Mouse (Mus musculus) left cerebral cortex, adult 2 months (tissue): ENCODE results near the gene Nbeal2. TPM values are rescaled to one million over a fixed set of nuclear protein-coding genes. Genes with fewer than 3 reads are reported as not detected.

Experiments used
- DNase-seq, 2 experiments: peaks; one replicate each; pipeline ENCODE4 v3.0.0; 2021 to 2022; ENCODE audit warnings: low spot score in 2 of 2, mixed read lengths in 1 of 2; ENCODE audit errors: extremely low spot score in 1 of 2
- H3K27ac ChIP-seq: fragments of 200-600 bp; 2 replicates; pipeline ENCODE4 v1.8.1; 2022
- H3K4me3 ChIP-seq: fragments of 200-600 bp; 2 replicates; pipeline ENCODE4 v1.8.1; 2022
- CTCF ChIP-seq: fragments of 200-600 bp; IDR thresholded peaks from 2 replicates; pipeline ENCODE4 v1.8.1; 2022; ENCODE audit warnings: antibody characterized with exemption, mild to moderate bottlenecking, moderate library complexity
- intact Hi-C: fragments of 180-260 bp; cut with DNase I; formaldehyde crosslinking; loops from one replicate; pipeline ENCODE4 v1.15.1; 2025
- long read RNA-seq, 2 experiments: library from polyadenylated mRNA; stranded (forward); transcript quantifications; one replicate each; pipeline ENCODE4 v2.0.0; 2021; ENCODE audit warnings: borderline mapping rate in 2 of 2
- total RNA-seq, 2 experiments: library from RNA; stranded (reverse); gene quantifications; 2 replicates each; pipeline ENCODE4 v1.2.3; 2021

Gene Nbeal2
- total RNA-seq = 10 to 100 TPM; 12.6 to 14.4 TPM
- long read RNA-seq, experiment 1, partial matches to known transcripts = 1 of 3 reads
- long read RNA-seq, experiment 1, other reads (novel, unspliced or antisense) = 2 of 3 reads
- long read RNA-seq, experiment 2, partial matches to known transcripts = 3 of 10 reads
- long read RNA-seq, experiment 2, other reads (novel, unspliced or antisense) = 7 of 10 reads

DNA sequence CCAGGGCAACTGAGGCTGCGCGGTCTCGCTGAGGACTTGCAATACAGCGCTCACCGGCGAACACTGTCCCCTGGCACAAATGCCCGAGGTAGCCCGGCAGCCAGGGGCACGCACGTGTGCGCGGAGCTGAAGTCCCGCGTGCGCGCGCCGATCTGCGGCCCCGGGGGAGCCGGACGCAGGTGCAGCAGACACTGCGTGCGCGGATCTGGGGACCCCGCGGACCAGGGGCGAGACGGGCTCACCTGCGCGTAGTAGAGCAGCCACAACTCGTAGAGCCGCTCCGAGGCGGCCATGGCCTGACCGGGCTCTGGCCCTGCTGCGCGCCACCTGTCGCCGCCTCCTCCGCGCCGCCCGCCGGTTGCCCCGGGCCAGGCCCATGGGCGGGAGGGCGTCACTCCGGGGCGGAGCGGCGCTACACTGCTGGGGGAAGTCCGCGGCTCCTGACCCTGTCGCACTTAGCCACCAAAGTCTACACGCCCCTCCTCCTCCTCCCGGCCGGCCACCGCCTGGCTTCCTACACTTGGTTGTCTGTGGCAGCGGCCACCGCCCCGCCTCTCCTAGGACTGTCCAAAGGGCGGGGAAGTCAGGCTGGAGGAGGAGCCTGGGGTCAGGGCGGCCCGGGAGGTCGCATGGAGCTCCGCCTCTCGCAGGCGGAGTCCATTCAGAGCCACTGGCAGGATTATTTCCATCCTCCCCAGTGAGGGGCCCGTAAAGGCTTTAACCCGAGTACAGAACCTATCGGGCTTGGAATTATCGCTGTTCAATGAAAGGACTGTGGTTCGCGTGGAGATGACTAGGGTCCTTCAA is at the start of gene Nbeal2:
Gene Nbeal2 (minus strand): TSS at position 507 of the 807 bp plus-strand sequence.
- Histone ChIP-seq H3K27ac (peak within 1 kb of the TSS; percentile 80), H3K4me3 (peak within 1 kb of the TSS; percentile 66)
- TF ChIP-seq CTCF = no peak; the same call in 1 of the 2 replicates
- intact Hi-C loops = loop anchor here (5.0 kb wide), 2 partner anchors 53 to 223 kb away; partner anchors contain the start of gene Als2cl
- peak; percentile 75 to 84 for DNase-seq

DNA sequence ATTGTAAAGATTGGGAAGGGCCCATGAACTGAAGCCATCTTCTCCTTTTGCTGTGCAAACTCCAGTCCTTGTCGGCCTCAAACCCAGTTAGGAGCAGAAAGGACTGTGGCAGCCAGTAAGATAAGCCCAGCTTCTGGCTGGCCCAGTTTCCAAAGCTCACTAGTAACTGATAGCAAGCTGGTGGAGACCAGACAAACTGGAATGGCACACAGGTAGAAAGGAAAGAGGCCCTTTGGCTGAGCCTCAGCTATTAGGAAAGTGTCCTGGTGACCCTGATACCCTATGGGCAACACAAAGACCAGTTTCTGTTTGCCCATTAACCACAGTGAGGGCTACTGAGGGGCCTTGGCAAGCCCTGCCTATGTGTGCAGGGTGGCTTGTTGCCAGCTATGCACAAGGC is 48.9 kb upstream of the Nbeal2 start:
- intact Hi-C loops = no loop called here
- no peak for TF ChIP-seq CTCF
- no peak overlapping the region for H3K4me3 ChIP-seq
- no peak overlapping the region for H3K27ac ChIP-seq
- no peak for DNase-seq

DNA sequence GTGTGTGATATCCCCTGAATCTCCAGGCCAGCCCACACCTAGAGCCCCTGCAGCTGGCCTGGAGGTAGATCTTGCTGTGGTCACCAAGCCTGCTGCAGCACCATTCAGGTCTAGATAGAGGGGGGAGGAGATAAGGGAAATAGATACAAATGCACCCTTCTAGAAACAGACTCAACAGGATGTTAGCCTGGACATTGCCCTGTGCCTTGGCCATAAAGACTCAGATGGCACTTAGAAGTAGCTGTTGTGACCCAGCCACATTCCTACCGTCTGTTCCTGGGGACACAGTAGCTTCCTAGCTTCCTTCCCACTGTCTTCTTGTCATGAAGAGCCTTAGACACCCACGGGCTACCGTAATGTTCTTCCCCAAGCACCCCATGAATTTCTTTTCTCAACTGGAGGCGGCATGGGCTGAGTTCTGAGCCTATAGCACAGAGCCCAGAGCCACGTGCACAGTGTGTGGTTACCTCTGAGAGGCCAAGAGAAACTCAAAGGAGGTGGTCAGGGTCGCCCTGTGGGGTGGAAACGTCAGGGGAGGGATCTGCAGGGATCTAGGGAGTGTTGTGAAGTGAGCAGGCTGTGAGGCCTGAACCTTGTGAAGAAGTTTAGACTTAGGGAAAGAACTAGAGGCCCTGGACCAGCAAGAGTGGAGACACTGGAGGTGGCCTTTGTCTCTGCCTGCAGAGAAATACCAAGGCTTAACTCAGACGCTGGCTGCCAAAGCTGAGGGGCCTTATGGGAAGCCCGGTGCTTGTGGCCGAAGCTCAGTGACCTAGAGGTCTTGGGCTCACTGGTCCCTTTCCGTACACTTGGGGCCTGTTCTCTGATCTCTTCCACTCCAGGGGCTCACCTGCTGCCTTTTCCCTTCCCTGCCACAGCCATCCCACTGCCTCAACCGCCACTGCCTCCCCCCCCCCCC is 47.4 kb upstream of the Nbeal2 start:
- no peak for TF ChIP-seq CTCF
- intact Hi-C loops = no loop called here
- no peak for DNase-seq
- H3K27ac ChIP-seq = no peak overlapping the region
- no peak overlapping the region for H3K4me3 ChIP-seq

DNA sequence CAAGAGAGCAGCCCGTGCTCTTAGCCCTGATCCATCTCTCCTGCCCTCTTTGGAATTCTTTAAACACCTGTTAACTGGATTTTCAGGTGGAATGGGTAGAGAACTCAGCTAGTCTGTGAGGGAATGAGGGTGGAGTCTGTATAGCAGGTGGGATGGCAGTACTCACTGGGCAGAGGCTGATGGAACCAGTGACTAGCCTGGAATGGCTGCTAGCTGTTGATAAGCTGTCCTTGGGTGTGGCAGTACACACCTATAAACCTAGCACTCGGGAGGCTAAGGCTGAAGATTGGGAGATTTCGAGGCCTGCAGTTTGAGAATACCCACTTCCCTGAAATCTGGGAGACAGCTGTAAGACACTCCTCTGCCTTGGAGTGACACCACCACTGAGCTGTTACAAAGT is 45.6 kb upstream of the Nbeal2 start:
- TF ChIP-seq CTCF = no peak
- DNase-seq = no peak
- H3K27ac ChIP-seq = no peak overlapping the region
- intact Hi-C loops = no loop called here
- no peak overlapping the region for H3K4me3 ChIP-seq

DNA sequence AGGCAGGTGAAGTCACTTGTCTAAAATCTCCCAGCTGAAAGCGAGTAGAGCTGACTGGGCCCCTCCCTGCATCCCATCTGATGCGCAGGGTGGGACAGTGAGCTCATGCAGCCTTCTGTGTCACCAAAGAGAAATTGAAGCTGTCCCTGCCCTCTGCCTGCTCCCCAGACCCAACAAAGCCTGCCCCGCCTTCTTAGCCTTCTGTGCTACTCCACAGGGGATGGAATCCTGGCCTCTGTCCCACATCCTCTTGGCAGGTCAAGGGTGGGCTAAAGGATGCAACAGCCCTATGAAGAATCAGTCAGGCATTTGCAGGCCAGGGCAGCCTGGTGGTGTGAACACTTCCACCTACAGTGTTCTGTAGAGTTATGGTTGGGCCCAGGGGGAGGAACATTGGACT is 43.5 kb upstream of the Nbeal2 start:
- DNase-seq = no peak
- no peak for TF ChIP-seq CTCF
- Histone ChIP-seq H3K27ac (no peak overlapping the region), H3K4me3 (no peak overlapping the region)
- intact Hi-C loops = no loop called here

DNA sequence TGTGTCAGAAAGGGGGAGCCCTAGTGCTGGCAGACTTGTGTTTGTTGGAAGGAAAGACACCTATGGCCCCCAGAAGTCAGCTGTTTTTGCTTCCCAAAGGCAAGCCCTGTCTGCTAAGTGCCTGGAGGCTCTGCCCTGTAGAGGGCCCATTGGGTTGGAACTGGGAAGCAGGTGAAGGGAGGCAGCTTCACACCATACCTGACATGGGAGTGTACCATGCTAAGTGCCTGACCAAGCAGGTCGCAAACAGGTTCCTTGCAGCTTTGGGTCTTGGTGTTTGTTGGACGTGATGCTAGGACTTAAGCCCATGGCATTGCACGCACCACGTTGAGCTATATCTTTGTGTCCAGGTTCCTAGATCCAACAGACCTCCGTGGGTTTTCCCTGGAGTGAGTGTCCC is 42.5 kb upstream of the Nbeal2 start:
- no peak overlapping the region for H3K4me3 ChIP-seq
- no peak overlapping the region for H3K27ac ChIP-seq
- no peak for TF ChIP-seq CTCF
- intact Hi-C loops = no loop called here
- no peak for DNase-seq

DNA sequence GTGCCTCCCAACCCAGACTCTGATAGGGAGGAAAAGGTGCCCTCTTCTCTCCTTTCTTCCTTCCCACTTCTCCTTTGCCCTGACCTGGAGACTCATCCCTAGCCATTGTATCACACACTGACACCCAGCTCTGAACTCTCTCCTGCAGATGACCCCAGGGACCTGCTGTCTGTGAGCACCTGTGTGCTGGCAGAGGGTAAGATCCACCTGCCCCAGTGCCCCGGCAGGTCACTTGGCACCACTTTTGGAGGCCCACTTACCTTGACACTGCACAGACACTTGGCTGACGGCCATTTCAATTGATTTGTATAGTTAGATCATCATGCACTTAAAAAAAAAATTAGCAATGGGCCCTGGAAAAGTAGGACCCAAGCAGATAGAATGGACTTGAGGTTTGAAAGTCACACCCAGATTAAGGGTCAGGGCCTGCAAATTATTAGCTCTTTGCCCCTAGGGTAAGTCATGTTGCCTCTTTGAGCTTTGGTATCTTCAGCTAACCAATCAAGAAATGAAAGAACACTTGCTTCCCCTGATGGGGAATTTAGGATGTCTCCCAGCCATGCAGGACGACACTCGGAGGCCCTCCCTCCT is 41.3 kb upstream of the Nbeal2 start:
- no peak overlapping the region for H3K27ac ChIP-seq
- TF ChIP-seq CTCF = no peak
- H3K4me3 ChIP-seq = no peak overlapping the region
- intact Hi-C loops = no loop called here
- no peak for DNase-seq

DNA sequence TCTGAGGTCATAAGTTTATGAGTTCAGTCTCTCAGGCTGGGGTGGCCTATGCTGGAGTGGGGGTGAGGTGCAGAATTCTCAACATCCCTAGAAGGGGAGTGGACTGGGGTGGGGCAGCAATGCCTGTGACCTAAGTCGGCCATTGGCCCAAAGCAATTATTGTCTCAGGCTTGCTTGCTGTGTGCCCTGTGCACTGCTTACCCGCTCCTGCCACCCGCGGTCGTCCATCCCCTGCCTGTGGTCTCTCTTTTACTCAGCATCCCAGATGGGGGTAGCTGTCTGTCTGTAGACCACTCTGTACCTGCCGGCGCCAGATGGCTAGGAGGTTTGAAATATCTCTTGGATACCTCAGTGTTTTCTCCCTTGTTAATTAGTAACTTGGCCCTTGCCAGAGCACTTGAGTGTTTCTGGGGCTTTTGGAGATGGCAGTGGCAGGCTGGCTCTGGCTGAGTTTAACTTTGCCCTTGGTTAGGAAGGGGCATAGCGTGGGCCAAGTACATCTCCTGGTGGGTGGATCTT is 35.4 kb upstream of the Nbeal2 start:
- DNase-seq = no peak
- Histone ChIP-seq H3K27ac (no peak overlapping the region), H3K4me3 (no peak overlapping the region)
- TF ChIP-seq CTCF = no peak
- intact Hi-C loops = no loop called here

DNA sequence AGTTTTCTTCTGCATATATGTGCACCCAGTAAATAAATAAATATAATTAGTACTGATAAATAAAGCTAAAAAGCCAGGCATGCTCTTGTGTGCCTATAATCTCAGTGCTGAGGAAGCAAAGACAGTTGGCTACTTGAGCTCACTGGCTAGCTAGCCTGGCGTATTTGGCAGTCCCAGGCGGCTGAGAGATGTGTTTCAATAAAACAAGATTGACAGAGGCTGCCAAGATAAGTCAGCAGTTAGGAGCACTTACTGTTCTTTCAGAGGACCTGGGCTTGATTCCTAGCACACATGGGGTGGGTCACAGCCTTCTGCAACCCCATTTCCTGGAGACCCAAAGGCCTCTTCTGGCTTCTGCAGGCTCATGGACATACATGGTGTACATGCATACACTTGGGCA is 33.9 kb upstream of the Nbeal2 start:
- DNase-seq = no peak
- intact Hi-C loops = no loop called here
- no peak for TF ChIP-seq CTCF
- Histone ChIP-seq H3K4me3 (no peak overlapping the region), H3K27ac (no peak overlapping the region)

DNA sequence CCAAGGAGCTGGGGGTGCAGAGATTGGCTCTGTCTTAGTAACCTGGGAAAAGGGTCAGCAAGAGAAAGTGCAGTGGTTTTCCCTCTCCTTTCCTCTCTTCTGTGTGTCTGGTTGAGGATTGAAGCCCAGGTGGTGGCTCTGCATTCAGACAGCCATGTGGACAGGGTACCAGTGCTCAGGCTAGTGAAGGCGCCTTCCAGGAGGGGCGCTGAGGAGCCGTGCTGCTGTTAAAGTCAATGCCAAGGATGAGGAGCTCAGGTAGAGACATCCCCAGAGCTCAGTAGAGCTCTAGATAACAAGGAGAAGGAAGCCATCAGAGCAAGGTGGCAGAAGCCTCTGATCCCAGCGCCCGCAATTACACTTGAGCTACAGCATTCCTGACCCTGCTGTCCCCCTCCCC is 33.1 kb upstream of the Nbeal2 start:
- no peak for DNase-seq
- no peak overlapping the region for H3K27ac ChIP-seq
- intact Hi-C loops = no loop called here

DNA sequence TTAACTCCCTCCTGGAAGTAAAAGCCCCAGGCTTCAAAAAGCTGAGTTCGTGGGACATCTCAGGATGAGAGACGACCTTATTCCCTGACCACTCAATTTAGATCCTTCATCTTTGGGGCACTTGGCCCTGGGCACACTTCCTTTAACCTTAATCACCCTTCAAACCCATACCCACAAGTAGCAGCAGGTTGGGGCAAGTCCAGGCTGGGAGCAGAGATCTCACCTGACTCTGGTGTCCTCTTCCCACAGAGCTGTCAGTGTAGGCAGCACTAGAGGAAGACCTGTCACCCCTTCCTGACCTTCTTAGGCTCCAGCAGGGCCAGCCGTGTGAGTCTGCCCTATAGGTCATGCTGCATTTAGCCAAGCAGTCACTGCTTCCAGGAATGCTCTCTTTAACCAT is 32.5 kb upstream of the Nbeal2 start:
- no peak for TF ChIP-seq CTCF
- intact Hi-C loops = no loop called here
- H3K27ac ChIP-seq = no peak overlapping the region

More for the DNA sequence above, 33.1 kb upstream of the Nbeal2 start:
- TF ChIP-seq CTCF = no peak; the same call in 1 of the 2 replicates
- no peak overlapping the region for H3K4me3 ChIP-seq

More for the DNA sequence above, 32.5 kb upstream of the Nbeal2 start:
- no peak for DNase-seq
- no peak overlapping the region for H3K4me3 ChIP-seq
